Mouse (Mus musculus) liver, adult 2 months (tissue): ENCODE data around the gene Arhgap18. TPM values are rescaled to one million over a fixed set of nuclear protein-coding genes. Genes with fewer than 3 reads are reported as not detected.

Source experiments
- DNase-seq: peaks from one replicate; pipeline ENCODE4 v3.0.0-alpha.2; 2011; ENCODE audit warnings: low read depth, low spot score; ENCODE audit errors: extremely low read depth
- H3K27ac ChIP-seq: fragments of 200-500 bp; replicated peaks from 2 replicates; pipeline ENCODE4 v1.5.1; 2012; ENCODE audit warnings: low read depth, mild to moderate bottlenecking, control low read depth, inconsistent platforms, low read length; ENCODE audit not compliant: insufficient read depth
- H3K27me3 ChIP-seq: fragments of 200-500 bp; 2 replicates; pipeline ENCODE4 v1.6.1; 2012; ENCODE audit warnings: mild to moderate bottlenecking, moderate library complexity, low read length, inconsistent platforms; ENCODE audit not compliant: control insufficient read depth, insufficient read depth
- H3K36me3 ChIP-seq: fragments of 200-500 bp; 2 replicates; pipeline ENCODE4 v1.6.1; 2012; ENCODE audit warnings: low read length, inconsistent platforms; ENCODE audit not compliant: control insufficient read depth, insufficient read depth
- H3K4me1 ChIP-seq: fragments of 200-500 bp; 2 replicates; pipeline ENCODE4 v1.6.1; 2011; ENCODE audit warnings: low read length; ENCODE audit not compliant: control insufficient read depth, insufficient read depth
- H3K4me3 ChIP-seq: fragments of 200-500 bp; 2 replicates; pipeline ENCODE4 v1.5.1; 2011; ENCODE audit warnings: low read depth, mild to moderate bottlenecking, control low read depth, low read length, moderate library complexity; ENCODE audit not compliant: insufficient read depth
- H3K79me2 ChIP-seq: fragments of 200-500 bp; 2 replicates; pipeline ENCODE4 v1.6.1; 2012; ENCODE audit warnings: inconsistent platforms, mild to moderate bottlenecking, low read length, moderate library complexity; ENCODE audit not compliant: control insufficient read depth, insufficient read depth
- H3K9ac ChIP-seq: fragments of 200-500 bp; 2 replicates; pipeline ENCODE4 v1.6.1; 2012; ENCODE audit warnings: low read depth, mild to moderate bottlenecking, control low read depth, inconsistent platforms, low read length
- CTCF ChIP-seq: fragments of 200-500 bp; IDR thresholded peaks from 2 replicates; pipeline ENCODE4 v1.5.1; 2011; ENCODE audit warnings: low read depth, low read length, control low read depth
- POLR2A ChIP-seq: fragments of 200-500 bp; IDR thresholded peaks from 2 replicates; pipeline ENCODE4 v1.6.1; 2011; ENCODE audit warnings: low read length, control low read depth; ENCODE audit not compliant: insufficient read depth; ENCODE audit errors: extremely low read depth
- WGBS: fragments of 180-500 bp; shearing (Covaris S2); methylation state at CpG from one replicate; pipeline ENCODE4 v1.1.7; 2018; 5-methylcytosine and 5-hydroxymethylcytosine counted together
- polyA plus RNA-seq: library from polyadenylated mRNA; depleted of rRNA; stranded (reverse); fragments of >200 nt; gene quantifications from 2 replicates; pipeline ENCODE4 v1.2.3, GENCODE M21; 2012
- total RNA-seq: library from RNA; depleted of rRNA; stranded (reverse); fragments of >200 nt; gene quantifications from 2 replicates; pipeline ENCODE4 v1.2.3, GENCODE M21; 2014

The Arhgap18 gene
- total and polyA plus RNA-seq, 2 experiments = 1.5 to 12.2 TPM

DNA sequence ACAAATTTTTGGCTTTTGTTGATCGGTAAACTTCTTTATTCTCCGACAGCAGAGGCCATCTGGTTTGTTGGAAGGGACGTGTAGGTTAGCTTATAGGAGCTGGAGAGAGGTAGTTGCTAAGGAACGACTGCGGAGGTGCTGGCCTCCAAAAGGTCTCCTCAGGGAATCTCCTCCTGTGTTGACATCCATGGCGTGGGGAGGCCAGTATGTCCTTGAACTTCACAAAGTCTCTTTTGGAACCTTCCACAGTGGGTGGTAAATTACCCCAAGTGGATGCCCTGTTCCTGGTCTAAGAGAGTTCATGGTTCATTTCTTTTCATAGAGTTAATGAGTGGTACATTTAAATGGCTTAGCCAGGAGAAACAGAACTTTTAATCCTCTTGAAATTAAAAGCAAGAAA is 136.0 kb downstream of the Arhgap18 start:
- Histone ChIP-seq H3K27me3 (no peaks in the 10 kb centered on the region), H3K9ac (no peak overlapping the region), H3K79me2 (no peaks in the 10 kb centered on the region), H3K4me1 (no peaks in the 10 kb centered on the region), H3K36me3 (no peaks in the 10 kb centered on the region), H3K27ac (no peak overlapping the region), H3K4me3 (no peak overlapping the region)
- no peak for DNase-seq
- no peak for TF ChIP-seq POLR2A
- TF ChIP-seq CTCF = no peak
- 80% methylated on average over 6 of the region's 6 CpGs for WGBS

DNA sequence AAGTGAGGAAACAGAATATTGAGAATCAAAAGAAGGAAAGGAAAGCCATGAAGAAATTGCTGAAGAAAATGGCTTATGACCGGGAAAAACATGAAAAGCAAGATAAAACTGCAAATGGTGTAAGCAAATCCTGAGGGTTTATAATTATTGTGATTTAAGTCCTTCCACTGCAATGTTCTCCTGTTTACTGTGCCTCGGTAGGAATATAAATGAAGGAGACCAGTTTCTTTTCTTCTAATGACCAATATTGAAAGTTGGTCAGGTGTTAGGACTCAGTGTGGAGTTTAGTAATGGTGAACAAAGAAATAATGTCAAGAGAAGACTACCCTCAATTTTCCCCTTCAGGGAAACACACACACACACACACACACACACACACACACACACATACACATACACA is 136.5 kb downstream of the Arhgap18 start:
- H3K9ac ChIP-seq = no peak overlapping the region
- H3K27me3 ChIP-seq = no peaks in the 10 kb centered on the region
- WGBS = 78% methylated on average over 2 of the region's 2 CpGs
- H3K4me3 ChIP-seq = no peak overlapping the region
- no peaks in the 10 kb centered on the region for H3K4me1 ChIP-seq
- no peak for TF ChIP-seq CTCF
- H3K27ac ChIP-seq = no peak overlapping the region
- DNase-seq = no peak
- no peaks in the 10 kb centered on the region for H3K79me2 ChIP-seq
- no peaks in the 10 kb centered on the region for H3K36me3 ChIP-seq

DNA sequence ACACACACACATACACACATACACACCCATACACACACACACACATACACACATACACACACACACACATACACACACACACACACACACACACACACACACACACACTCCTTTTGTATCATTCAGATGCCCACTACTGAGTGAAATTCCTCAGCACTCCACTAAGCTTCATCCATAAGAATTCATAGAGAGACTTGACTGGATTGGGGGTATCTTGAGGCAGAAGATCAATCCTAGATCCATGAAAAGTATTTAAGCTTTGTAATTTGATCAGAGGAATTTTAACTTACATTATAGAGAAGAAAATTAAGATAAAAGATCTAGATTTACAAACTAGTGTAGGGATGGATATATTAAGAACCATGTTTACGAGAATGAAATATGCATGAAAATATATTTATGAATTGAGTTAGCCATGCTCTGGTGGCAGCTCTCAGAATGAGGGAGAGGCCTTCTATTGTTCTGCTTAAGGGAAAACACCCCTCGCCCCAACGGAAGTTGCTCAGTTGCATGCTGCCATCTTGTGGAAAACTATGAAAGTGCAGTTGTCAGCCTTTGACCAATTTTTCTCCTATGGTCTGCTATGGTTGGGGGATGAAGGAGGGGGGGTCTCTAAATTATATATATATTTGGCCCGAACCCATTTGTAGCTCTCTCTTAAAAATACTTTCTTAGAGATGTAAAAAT is 137.2 kb downstream of the Arhgap18 start:
- whole genome bisulfite sequencing = 13% methylated on average over 4 of the region's 4 CpGs
- DNase-seq = peak; percentile 28
- H3K9ac ChIP-seq = no peak overlapping the region
- no peak overlapping the region for H3K4me3 ChIP-seq
- H3K27ac ChIP-seq = no peak overlapping the region
- no peaks in the 10 kb centered on the region for H3K79me2 ChIP-seq
- TF ChIP-seq CTCF (peak; percentile 71), POLR2A (no peak)
- no peaks in the 10 kb centered on the region for H3K36me3 ChIP-seq
- H3K27me3 ChIP-seq = no peaks in the 10 kb centered on the region
- H3K4me1 ChIP-seq = no peaks in the 10 kb centered on the region

DNA sequence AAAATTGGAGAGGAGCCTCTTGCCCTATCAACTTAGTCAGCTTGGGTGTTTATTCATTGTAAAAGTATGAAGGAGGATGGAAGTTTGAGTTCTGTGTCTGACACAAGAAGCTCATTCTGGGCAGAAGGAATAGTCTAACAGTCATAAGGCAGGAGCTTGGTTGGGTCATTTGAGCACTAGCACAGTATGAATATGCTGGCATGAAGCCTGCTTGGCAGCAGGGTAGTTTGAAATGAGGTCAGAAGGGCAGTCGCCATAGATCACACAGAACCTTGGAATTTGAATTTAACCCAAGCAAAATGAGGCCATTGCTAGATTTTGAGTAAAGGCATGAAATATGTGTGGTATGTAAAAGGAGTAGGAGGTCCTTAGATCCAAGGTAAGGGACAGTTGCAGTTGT is 139.9 kb downstream of the Arhgap18 start:
- no peaks in the 10 kb centered on the region for H3K79me2 ChIP-seq
- 17% methylated on average over 1 of the region's 1 CpGs for WGBS
- no peak overlapping the region for H3K9ac ChIP-seq
- H3K27me3 ChIP-seq = no peaks in the 10 kb centered on the region
- H3K4me3 ChIP-seq = no peak overlapping the region
- no peak for TF ChIP-seq CTCF
- TF ChIP-seq POLR2A = no peak
- peak; percentile 72 for DNase-seq
- H3K36me3 ChIP-seq = no peaks in the 10 kb centered on the region
- H3K4me1 ChIP-seq = no peaks in the 10 kb centered on the region
- no peak overlapping the region for H3K27ac ChIP-seq

DNA sequence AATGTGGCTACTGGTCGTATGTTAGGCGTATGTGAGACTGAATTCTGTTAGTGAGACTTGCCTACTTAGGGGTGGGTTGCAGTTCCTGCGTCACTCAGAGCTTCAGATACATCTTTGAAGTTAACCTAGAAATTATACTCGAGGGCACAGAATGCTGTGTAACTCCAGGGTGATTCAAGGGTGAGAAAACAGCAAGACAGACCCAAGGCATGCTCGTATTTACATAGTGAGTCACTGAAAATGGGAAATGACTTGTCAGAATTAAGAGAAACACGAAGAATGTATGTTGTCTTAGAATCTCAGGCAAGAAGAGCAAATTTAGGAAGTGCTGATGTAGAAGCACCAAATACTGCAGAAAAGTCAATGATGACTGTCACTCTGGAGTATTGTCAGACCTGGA is 142.5 kb downstream of the Arhgap18 start:
- Histone ChIP-seq H3K36me3 (no peaks in the 10 kb centered on the region), H3K79me2 (no peaks in the 10 kb centered on the region), H3K27me3 (no peaks in the 10 kb centered on the region), H3K4me1 (no peaks in the 10 kb centered on the region), H3K4me3 (no peak overlapping the region), H3K27ac (no peak overlapping the region), H3K9ac (no peak overlapping the region)
- DNase-seq = no peak
- WGBS = 80% methylated on average over 6 of the region's 6 CpGs
- TF ChIP-seq CTCF (no peak), POLR2A (no peak)

DNA sequence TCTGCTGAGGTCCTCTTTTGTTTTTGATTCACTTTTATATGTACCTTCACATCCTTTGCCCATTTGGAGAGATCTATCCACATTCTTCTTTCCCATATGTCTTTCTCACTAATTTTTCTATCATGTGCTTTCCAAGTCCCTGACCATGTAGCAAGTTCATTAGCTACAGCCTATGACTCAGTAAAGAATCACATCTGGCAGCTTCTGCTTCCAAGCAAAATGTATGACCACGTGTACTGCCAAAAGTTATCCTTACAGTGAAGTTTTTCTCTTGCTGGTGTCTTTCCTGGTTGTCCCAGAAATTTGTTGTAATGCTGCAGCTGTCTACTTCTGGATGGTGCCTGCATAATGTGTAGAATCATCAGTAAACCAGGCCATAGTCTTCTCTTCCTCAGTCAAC is 147.2 kb downstream of the Arhgap18 start:
- Histone ChIP-seq H3K4me3 (no peak overlapping the region), H3K79me2 (no peaks in the 10 kb centered on the region), H3K36me3 (no peaks in the 10 kb centered on the region), H3K4me1 (no peaks in the 10 kb centered on the region), H3K9ac (no peak overlapping the region), H3K27ac (no peak overlapping the region), H3K27me3 (no peaks in the 10 kb centered on the region)
- 92% methylated on average over 1 of the region's 1 CpGs for WGBS
- no peak for DNase-seq
- TF ChIP-seq CTCF (no peak), POLR2A (no peak)
